Comparison of ENCODE assay signal across 18 mouse cellular contexts in genomic region chr8:11619091-11619490, GRCm38 (mm10).
"Had no signal": no experiment of that assay in that cellular context is flagged by ENCODE, and none has a peak within 500 bp of the region (broad histone marks: within the 10 kb centered on the region; RNA-seq: fewer than 3 reads in every experiment).

No protein-coding gene starts in this region.

- H3K27ac ChIP-seq: midbrain, embryonic 10.5 days; midbrain, embryonic 12.5 days; neural tube, embryonic 13.5 days; neural tube, embryonic 15.5 days had no signal

- ATAC-seq: midbrain, embryonic 16.5 days had no signal

- H3K4me1 ChIP-seq: midbrain, embryonic 10.5 days; midbrain, embryonic 12.5 days; neural tube, embryonic 13.5 days; neural tube, embryonic 15.5 days had no signal

- H3K9me3 ChIP-seq: midbrain, embryonic 10.5 days; midbrain, embryonic 12.5 days; neural tube, embryonic 13.5 days; neural tube, embryonic 15.5 days had no signal

- H3K27me3 ChIP-seq: midbrain, embryonic 12.5 days; neural tube, embryonic 13.5 days; neural tube, embryonic 15.5 days had no signal

- H3K9ac ChIP-seq: lung, embryonic 14.5 days; midbrain, embryonic 12.5 days; neural tube, embryonic 13.5 days; neural tube, embryonic 15.5 days had no signal

- H3K4me2 ChIP-seq: lung, embryonic 14.5 days; midbrain, embryonic 12.5 days; neural tube, embryonic 13.5 days; neural tube, embryonic 15.5 days had no signal

- DNase-seq: lung, embryonic 14.5 days; lung, postnatal 10 days; lung, postnatal 4 days; midbrain, embryonic 14.5 days; retina, postnatal 1 day; right cerebral cortex, adult 18-20 months; right cerebral cortex, postnatal 25 days; right cerebral cortex, postnatal 4 days; spleen, adult 18-20 months; thymus, adult 18-20 months; thymus, postnatal 14 days; thymus, postnatal 36 days had no signal

- H3K4me3 ChIP-seq: midbrain, embryonic 10.5 days; midbrain, embryonic 12.5 days; myocyte; neural tube, embryonic 13.5 days; neural tube, embryonic 15.5 days had no signal
